Mouse (Mus musculus) hindbrain, postnatal 0 days (tissue): ENCODE measurements around the gene Ptprd. TPM values are rescaled to one million over a fixed set of nuclear protein-coding genes. Genes with fewer than 3 reads are reported as not detected.
A peak's percentile ranks its signal among the peaks of the same experiment; 100 is the strongest.

Experiments
- ATAC-seq: fragments of 200-750 bp; cut with Nextera tagmentation; 2 replicates; pipeline ENCODE4 v1.8.0; 2017; ENCODE audit warnings: mild to moderate bottlenecking, moderate TSS enrichment, moderate library complexity
- DNase-seq: peaks from one replicate; pipeline ENCODE4 v3.0.0-alpha.2; 2015; ENCODE audit warnings: low spot score
- H3K27ac ChIP-seq: fragments of 300-500 bp; sonication (generic); 2 replicates; pipeline ENCODE4 v1.5.1; 2014; ENCODE audit warnings: mild to moderate bottlenecking
- H3K27me3 ChIP-seq: fragments of 300-500 bp; sonication (generic); 2 replicates; pipeline ENCODE4 v1.6.1; 2014; ENCODE audit warnings: low read length, mixed read lengths; ENCODE audit not compliant: insufficient read depth
- H3K36me3 ChIP-seq: fragments of 300-500 bp; sonication (generic); 2 replicates; pipeline ENCODE4 v1.6.1; 2014; ENCODE audit warnings: low read length, mixed read lengths; ENCODE audit not compliant: insufficient read depth
- H3K4me1 ChIP-seq: fragments of 300-500 bp; sonication (generic); 2 replicates; pipeline ENCODE4 v1.6.1; 2014; ENCODE audit warnings: antibody characterized with exemption, low read length, mixed read lengths; ENCODE audit not compliant: insufficient read depth
- H3K4me2 ChIP-seq: fragments of 300-500 bp; sonication (generic); 2 replicates; pipeline ENCODE4 v1.6.1; 2014; ENCODE audit warnings: low read depth, mild to moderate bottlenecking, low read length, moderate library complexity, mixed read lengths
- H3K4me3 ChIP-seq: fragments of 300-500 bp; sonication (generic); 2 replicates; pipeline ENCODE4 v1.5.1; 2014; ENCODE audit warnings: low read length
- H3K9ac ChIP-seq: fragments of 300-500 bp; sonication (generic); replicated peaks from 2 replicates; pipeline ENCODE4 v1.6.1; 2014; ENCODE audit warnings: mild to moderate bottlenecking, low read length, moderate library complexity, mixed read lengths
- H3K9me3 ChIP-seq: fragments of 300-500 bp; sonication (generic); 2 replicates; pipeline ENCODE4 v1.6.1; 2016; ENCODE audit warnings: low read length, mixed read lengths
- CTCF ChIP-seq: IDR thresholded peaks from 2 replicates; pipeline ENCODE4 v1.5.1; 2016; ENCODE audit warnings: antibody characterized with exemption, control low read depth, low read depth
- WGBS: fragments of 180-500 bp; shearing (Covaris S2); extraction: QIAGEN DNeasy Blood & Tissue Kit; methylation state at CpG from one replicate; pipeline ENCODE4 v1.1.7; 2014; 5-methylcytosine and 5-hydroxymethylcytosine counted together
- polyA plus RNA-seq: library from polyadenylated mRNA; unstranded; fragments of >200 nt; fragmentation: Nextera tagmentation; extraction: Ambion mirVana; gene quantifications from 2 replicates; pipeline ENCODE4 v1.2.1, GENCODE M21; 2015
- total RNA-seq: library from RNA; depleted of rRNA; stranded (reverse); fragments of >200 nt; gene quantifications from 2 replicates; pipeline ENCODE4 v1.2.3, GENCODE M21; 2014

Ptprd gene
- total and polyA plus RNA-seq, 2 experiments from 2014 or later: 56.3 to 96.0 TPM

DNA sequence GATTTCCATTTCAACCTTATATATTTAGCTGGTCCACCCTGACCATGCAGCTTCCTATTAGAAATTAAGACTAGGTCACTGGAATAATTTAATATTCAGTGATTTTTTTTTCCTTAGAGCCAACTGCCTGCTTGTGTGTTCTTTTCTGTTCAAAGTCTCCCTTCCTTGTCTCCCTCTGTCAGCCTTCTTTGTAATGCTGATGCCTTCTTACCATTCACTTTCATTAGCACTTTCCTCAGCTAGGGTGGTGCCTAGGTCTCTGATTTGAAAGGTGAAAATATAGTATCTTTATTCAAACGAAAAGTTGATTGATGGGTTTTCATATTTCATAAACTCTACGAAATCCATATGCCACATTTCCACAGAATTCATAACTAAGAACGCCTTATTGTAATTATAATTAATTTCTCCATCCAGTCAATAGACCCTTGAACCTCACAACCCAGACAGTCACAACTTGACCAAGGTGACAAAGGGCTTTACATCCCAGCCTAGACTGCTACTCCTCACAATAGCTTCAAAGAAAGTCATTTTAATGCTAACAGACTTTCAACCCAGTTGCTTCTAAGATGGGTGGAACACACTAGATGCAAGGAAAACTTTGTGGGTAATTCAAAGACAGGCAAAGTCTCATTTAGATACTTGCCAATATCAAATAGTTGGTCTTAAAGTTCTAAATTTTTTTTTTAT is 2197.5 kb downstream of the Ptprd start:
- Histone ChIP-seq H3K36me3 (no peaks in the 10 kb centered on the region), H3K4me1 (no peaks in the 10 kb centered on the region), H3K27ac (no peak overlapping the region), H3K9me3 (no peaks in the 10 kb centered on the region), H3K4me2 (no peak overlapping the region), H3K9ac (no peak overlapping the region), H3K4me3 (no peak overlapping the region), H3K27me3 (no peaks in the 10 kb centered on the region)
- no peak for TF ChIP-seq CTCF
- DNase-seq: no peak
- WGBS: 42% methylated on average over 3 of the region's 3 CpGs
- ATAC-seq: no peak

DNA sequence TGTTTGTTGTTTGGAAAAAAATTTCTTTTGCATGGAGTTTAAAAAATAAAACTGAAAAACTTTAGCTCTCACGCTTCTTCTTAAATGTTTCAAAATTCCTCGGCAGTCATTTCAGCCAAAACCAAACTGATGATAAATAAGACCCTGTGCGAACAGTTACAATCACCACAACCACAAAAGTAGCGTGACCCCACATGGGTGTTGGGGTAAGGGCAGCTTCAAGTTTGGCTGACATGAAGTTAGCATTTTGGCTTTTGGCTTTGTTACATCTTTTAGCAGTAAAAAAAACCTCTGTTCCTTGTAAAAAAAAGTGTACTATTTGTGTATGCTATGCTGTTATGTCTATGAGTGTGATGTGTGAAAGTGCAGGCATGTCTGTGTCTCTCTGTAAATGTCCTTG is 2203.2 kb downstream of the Ptprd start:
- no peak for ATAC-seq
- H3K9me3 ChIP-seq: no peaks in the 10 kb centered on the region

DNA sequence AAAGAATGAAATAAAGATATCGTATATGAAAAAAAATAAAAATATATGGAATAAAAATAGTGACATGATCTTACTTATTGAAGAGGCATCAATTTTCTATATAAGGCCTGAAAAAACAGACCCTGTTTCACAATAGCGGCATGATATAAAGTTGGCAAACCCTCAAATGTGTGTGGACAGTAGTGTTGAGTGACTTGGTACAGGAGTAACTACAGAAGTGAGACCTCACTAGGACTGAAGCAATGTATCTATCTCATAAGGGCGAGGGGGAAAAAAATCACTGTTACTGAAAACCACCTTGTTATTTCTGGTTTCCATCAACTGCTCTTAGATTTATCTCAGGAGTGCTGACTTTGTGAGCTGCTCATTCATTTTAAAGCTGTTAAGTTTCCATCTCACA is 2204.5 kb downstream of the Ptprd start:
- WGBS: 89% methylated on average over 3 of the region's 3 CpGs
- Histone ChIP-seq H3K9ac (no peak overlapping the region), H3K4me3 (no peak overlapping the region), H3K27me3 (no peaks in the 10 kb centered on the region), H3K4me1 (no peaks in the 10 kb centered on the region), H3K4me2 (no peak overlapping the region), H3K36me3 (no peaks in the 10 kb centered on the region), H3K9me3 (no peaks in the 10 kb centered on the region), H3K27ac (no peak overlapping the region)
- no peak for TF ChIP-seq CTCF
- ATAC-seq (no peak), DNase-seq (no peak)

More for the DNA sequence above, 2203.2 kb downstream of the Ptprd start:
- Histone ChIP-seq H3K36me3 (no peaks in the 10 kb centered on the region), H3K4me1 (no peaks in the 10 kb centered on the region), H3K27ac (no peak overlapping the region), H3K27me3 (no peaks in the 10 kb centered on the region), H3K9ac (no peak overlapping the region), H3K4me3 (no peak overlapping the region), H3K4me2 (no peak overlapping the region)
- WGBS: 90% methylated on average over 4 of the region's 4 CpGs
- no peak for TF ChIP-seq CTCF
- no peak for DNase-seq

DNA sequence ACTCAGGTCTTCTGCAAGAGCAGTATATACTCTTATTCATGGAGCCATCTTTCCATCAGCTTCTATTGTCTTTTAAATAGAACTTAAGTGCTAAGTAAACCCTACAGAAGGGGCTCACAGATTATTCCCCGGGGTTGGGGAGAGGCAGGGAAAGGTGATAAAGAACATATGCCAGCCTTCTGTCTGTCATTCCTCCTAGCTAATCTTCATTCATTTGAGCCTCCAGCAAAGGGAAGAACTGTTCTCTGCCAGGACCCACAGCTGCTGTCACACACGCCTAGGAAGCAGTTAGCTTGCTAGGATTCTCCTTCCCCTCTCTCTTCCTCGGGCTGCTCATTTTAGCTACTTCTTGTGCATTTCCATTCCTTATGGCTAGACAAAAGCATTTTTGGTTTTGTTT is 2205.0 kb downstream of the Ptprd start:
- DNase-seq (peak; percentile 27), ATAC-seq (no peak)
- no peak overlapping the region for H3K4me2 ChIP-seq
- 37% methylated on average over 3 of the region's 3 CpGs for WGBS
- no peaks in the 10 kb centered on the region for H3K36me3 ChIP-seq
- H3K9me3 ChIP-seq: no peaks in the 10 kb centered on the region
- H3K4me3 ChIP-seq: no peak overlapping the region
- 0 out of 2 replicates have a peak overlapping the region, but pooled peaks have one; percentile 15 for H3K27ac ChIP-seq
- H3K27me3 ChIP-seq: no peaks in the 10 kb centered on the region
- no peak overlapping the region for H3K9ac ChIP-seq
- no peak for TF ChIP-seq CTCF
- H3K4me1 ChIP-seq: no peaks in the 10 kb centered on the region

DNA sequence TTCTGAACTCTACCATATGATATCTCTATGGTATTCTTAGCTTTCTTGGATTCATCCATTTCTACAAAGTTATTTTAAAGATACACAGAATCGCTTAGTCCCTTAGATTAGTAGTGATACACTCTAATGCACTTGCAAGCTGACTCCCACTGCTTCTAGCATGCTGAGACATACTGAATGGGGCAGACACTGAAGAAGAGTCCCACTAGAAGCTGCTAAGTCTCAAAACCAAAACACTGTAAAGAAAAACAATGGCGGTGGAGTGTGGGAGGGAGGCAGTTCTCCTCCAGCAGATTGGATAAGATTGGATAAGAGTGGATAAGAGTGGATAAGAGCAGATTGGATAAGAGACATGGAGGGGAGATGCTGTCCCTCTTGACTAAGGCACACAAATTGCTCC is 2207.6 kb downstream of the Ptprd start:
- H3K9me3 ChIP-seq: no peaks in the 10 kb centered on the region
- H3K27ac ChIP-seq: no peak overlapping the region
- no peaks in the 10 kb centered on the region for H3K27me3 ChIP-seq
- H3K4me1 ChIP-seq: no peaks in the 10 kb centered on the region
- 82% methylated on average over 2 of the region's 2 CpGs for WGBS
- ATAC-seq (no peak), DNase-seq (no peak)
- TF ChIP-seq CTCF: no peak
- no peaks in the 10 kb centered on the region for H3K36me3 ChIP-seq
- no peak overlapping the region for H3K4me3 ChIP-seq
- no peak overlapping the region for H3K9ac ChIP-seq
- H3K4me2 ChIP-seq: no peak overlapping the region

DNA sequence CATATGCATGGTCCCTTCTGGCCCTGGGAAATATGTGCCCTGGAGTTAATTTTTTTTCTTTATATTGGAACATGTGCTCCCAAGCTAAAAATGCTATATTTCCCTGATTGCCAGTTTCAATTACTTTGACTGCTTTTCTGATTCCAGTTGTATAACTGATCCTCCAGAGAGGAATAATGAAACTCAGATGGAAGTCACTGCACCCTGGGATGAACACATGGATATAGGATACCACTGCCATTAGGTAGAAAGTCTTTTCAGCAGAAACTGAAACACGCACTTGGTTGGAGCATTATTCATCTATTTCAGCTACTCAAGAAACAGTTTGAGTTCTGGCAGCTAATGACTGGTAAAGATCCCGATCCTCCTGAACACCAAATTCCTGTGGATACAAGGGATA is 2211.5 kb downstream of the Ptprd start:
- Histone ChIP-seq H3K27me3 (no peaks in the 10 kb centered on the region), H3K4me3 (no peak overlapping the region), H3K36me3 (no peaks in the 10 kb centered on the region), H3K4me1 (no peaks in the 10 kb centered on the region), H3K9ac (no peak overlapping the region), H3K9me3 (no peaks in the 10 kb centered on the region), H3K27ac (no peak overlapping the region), H3K4me2 (no peak overlapping the region)
- 75% methylated on average over 2 of the region's 2 CpGs for WGBS
- no peak for TF ChIP-seq CTCF
- no peak for ATAC-seq
- no peak for DNase-seq

DNA sequence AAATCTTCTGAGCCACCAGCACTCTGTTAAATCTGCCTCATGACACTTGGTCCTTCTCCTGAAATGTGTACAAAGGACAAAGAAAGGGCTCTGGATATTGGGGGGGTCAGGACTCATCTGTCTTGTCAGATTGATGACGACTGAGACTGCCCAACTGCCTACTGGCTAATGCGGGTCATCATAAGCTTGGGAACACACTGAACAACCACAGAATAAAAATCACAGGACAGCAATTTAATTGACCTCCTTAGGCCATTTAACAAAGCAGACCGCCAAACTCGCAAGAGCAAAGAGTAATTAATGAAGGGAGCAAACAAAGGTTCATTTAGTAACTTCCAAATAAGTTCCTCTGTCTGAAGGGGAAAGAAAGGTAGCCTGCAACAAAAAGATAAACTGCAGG is 2215.9 kb downstream of the Ptprd start:
- H3K36me3 ChIP-seq: no peaks in the 10 kb centered on the region
- no peak for ATAC-seq
- no peaks in the 10 kb centered on the region for H3K4me1 ChIP-seq
- H3K4me3 ChIP-seq: no peak overlapping the region
- no peak overlapping the region for H3K9ac ChIP-seq
- no peak overlapping the region for H3K27ac ChIP-seq
- no peaks in the 10 kb centered on the region for H3K9me3 ChIP-seq
- no peak overlapping the region for H3K4me2 ChIP-seq
- H3K27me3 ChIP-seq: no peaks in the 10 kb centered on the region
- 57% methylated on average over 4 of the region's 4 CpGs for WGBS
- TF ChIP-seq CTCF: no peak
- DNase-seq: no peak
